Mouse (Mus musculus) neural tube, embryonic 15.5 days (tissue): ENCODE data around the gene Ltv1. TPM values are rescaled to one million over a fixed set of nuclear protein-coding genes. Genes with fewer than 3 reads are reported as not detected.
"Not testable (repeated sequence)": the region's sequence is repeated elsewhere in the genome, so short reads cannot be mapped to it uniquely, and the experiment has no call there.

Experiments used
- ATAC-seq: fragments of 200-750 bp; cut with Nextera tagmentation; 2 replicates; pipeline ENCODE4 v1.8.0; 2017; ENCODE audit warnings: mild to moderate bottlenecking, moderate TSS enrichment, moderate library complexity; ENCODE audit not compliant: low FRiP score
- H3K27ac ChIP-seq: fragments of 300-500 bp; sonication (generic); replicated peaks from 2 replicates; pipeline ENCODE4 v1.5.1; 2015; ENCODE audit warnings: mild to moderate bottlenecking, inconsistent platforms
- H3K27me3 ChIP-seq: fragments of 300-500 bp; sonication (generic); replicated peaks from 2 replicates; pipeline ENCODE4 v1.6.1; 2015; ENCODE audit warnings: inconsistent platforms
- H3K36me3 ChIP-seq: fragments of 300-500 bp; sonication (generic); 2 replicates; pipeline ENCODE4 v1.6.1; 2015; ENCODE audit warnings: inconsistent platforms
- H3K4me1 ChIP-seq: fragments of 300-500 bp; sonication (generic); 2 replicates; pipeline ENCODE4 v1.6.1; 2015; ENCODE audit warnings: inconsistent platforms
- H3K4me2 ChIP-seq: fragments of 300-500 bp; sonication (generic); 2 replicates; pipeline ENCODE4 v1.6.1; 2015; ENCODE audit warnings: inconsistent platforms, mild to moderate bottlenecking, moderate library complexity
- H3K4me3 ChIP-seq: fragments of 300-500 bp; sonication (generic); replicated peaks from 2 replicates; pipeline ENCODE4 v1.5.1; 2015; ENCODE audit warnings: mild to moderate bottlenecking, inconsistent platforms
- H3K9ac ChIP-seq: fragments of 300-500 bp; sonication (generic); replicated peaks from 2 replicates; pipeline ENCODE4 v1.6.1; 2015; ENCODE audit warnings: mild to moderate bottlenecking, inconsistent platforms
- H3K9me3 ChIP-seq: fragments of 300-500 bp; sonication (generic); replicated peaks from 2 replicates; pipeline ENCODE4 v1.6.1; 2016; ENCODE audit warnings: inconsistent platforms
- WGBS: fragments of 180-500 bp; shearing (Covaris S2); methylation state at CpG from one replicate; pipeline ENCODE4 v1.1.7; 2015; ENCODE audit warnings: mixed read lengths; 5-methylcytosine and 5-hydroxymethylcytosine counted together
- polyA plus RNA-seq: library from polyadenylated mRNA; unstranded; fragments of >200 nt; fragmentation: Nextera tagmentation; extraction: Ambion mirVana; gene quantifications from 2 replicates; pipeline ENCODE4 v1.2.1, GENCODE M21; 2015

The Ltv1 gene
- polyA plus RNA-seq, 1 experiment from 2014 or later: 32.5 TPM

DNA sequence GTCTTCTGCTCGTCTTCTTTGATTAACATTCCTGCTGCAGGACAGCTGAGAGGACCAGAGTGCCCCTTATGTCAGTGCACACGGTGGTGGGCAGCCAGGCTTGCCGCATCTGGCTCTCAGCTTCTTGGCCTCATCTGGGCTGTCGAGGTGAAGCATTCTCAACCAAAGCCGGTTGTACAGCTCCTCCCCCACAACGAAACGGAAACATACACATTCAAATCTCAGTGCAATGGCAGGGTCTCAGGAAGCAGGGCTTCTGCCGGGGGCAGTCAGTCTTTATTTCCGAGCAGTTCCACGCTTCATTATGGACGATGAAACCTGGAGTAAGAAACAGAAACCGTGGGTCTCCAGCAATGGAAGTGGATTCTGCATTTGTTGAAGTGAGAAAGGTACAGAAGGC lies 21.0 kb upstream of the Ltv1 start:
- Histone ChIP-seq H3K4me2 (no peak overlapping the region), H3K9me3 (no peaks in the 10 kb centered on the region), H3K9ac (no peak overlapping the region), H3K36me3 (no peaks in the 10 kb centered on the region), H3K4me1 (no peaks in the 10 kb centered on the region), H3K27ac (no peak overlapping the region), H3K4me3 (no peak overlapping the region), H3K27me3 (no peaks in the 10 kb centered on the region)
- 86% methylated on average over 12 of the region's 12 CpGs for WGBS
- no peak for ATAC-seq

- WGBS: 85% methylated on average over 6 of the region's 6 CpGs
- Histone ChIP-seq H3K9me3 (no peaks in the 10 kb centered on the region), H3K27me3 (no peaks in the 10 kb centered on the region), H3K27ac (no peak overlapping the region), H3K4me2 (no peak overlapping the region), H3K36me3 (no peaks in the 10 kb centered on the region), H3K9ac (no peak overlapping the region), H3K4me1 (no peaks in the 10 kb centered on the region), H3K4me3 (no peak overlapping the region)
- no peak for ATAC-seq
These were observed 19.9 kb upstream of the Ltv1 start for GRCm38 (mm10) chr10:13212829-13213228.

DNA sequence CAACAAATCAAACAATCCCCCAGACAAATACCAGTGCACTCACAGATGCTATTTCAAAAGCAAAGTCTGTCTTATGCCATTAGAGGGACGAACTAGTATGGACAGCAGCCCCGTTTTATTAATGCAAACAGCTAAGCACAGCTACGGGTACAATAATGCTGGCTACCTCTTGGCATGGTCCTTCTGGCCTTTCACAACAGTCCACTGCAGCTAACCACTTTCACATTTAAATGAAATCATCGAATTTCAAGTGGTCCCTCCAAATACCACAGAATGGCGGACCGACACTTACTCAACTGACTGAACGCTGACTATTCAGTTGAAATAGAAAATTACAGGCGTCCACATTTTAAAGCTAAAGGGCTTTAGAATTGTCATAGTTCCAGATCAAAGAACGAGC lies 19.4 kb upstream of the Ltv1 start:
- WGBS: 76% methylated on average over 9 of the region's 9 CpGs
- Histone ChIP-seq H3K9ac (no peak overlapping the region), H3K36me3 (no peaks in the 10 kb centered on the region), H3K27ac (no peak overlapping the region), H3K4me2 (no peak overlapping the region), H3K27me3 (no peaks in the 10 kb centered on the region), H3K4me3 (no peak overlapping the region), H3K4me1 (no peaks in the 10 kb centered on the region), H3K9me3 (no peaks in the 10 kb centered on the region)
- ATAC-seq: no peak

- WGBS: 69% methylated on average over 8 of the region's 8 CpGs
- Histone ChIP-seq H3K36me3 (no peaks in the 10 kb centered on the region), H3K4me1 (no peaks in the 10 kb centered on the region), H3K27me3 (no peaks in the 10 kb centered on the region), H3K4me3 (no peak overlapping the region), H3K4me2 (no peak overlapping the region), H3K9me3 (no peaks in the 10 kb centered on the region), H3K9ac (no peak overlapping the region), H3K27ac (no peak overlapping the region)
- no peak for ATAC-seq
These were observed 17.1 kb upstream of the Ltv1 start for GRCm38 (mm10) chr10:13209930-13210637.

- Histone ChIP-seq H3K9me3 (no peaks in the 10 kb centered on the region), H3K27me3 (no peaks in the 10 kb centered on the region), H3K4me1 (no peaks in the 10 kb centered on the region), H3K36me3 (no peaks in the 10 kb centered on the region), H3K4me2 (no peak overlapping the region), H3K9ac (no peak overlapping the region), H3K4me3 (no peak overlapping the region), H3K27ac (no peak overlapping the region)
- ATAC-seq: no peak
- WGBS: 60% methylated on average over 3 of the region's 3 CpGs
These were observed 16.5 kb upstream of the Ltv1 start for GRCm38 (mm10) chr10:13209506-13209905.

DNA sequence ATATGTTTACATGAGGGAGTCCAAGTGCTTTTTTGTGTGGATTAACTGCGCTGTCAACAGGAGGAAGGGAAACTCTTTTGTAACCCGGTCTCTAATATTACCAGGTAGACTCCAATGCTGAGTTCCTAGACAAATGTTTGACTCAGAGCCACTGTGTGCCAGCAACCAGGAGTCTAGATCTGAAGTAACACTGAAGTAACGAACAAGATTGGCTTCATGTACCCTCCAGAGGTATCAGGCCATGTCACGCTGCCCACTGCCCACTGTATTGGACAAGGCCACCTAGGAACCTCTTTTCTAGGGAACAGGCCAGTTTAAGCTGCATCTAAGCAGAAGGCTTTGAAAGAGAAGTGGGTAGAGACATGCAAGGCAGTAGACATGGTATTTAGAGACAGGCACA lies 16.1 kb upstream of the Ltv1 start:
- Histone ChIP-seq H3K9ac (no peak overlapping the region), H3K4me2 (no peak overlapping the region), H3K27me3 (no peaks in the 10 kb centered on the region), H3K4me1 (no peaks in the 10 kb centered on the region), H3K9me3 (no peaks in the 10 kb centered on the region), H3K36me3 (no peaks in the 10 kb centered on the region), H3K27ac (no peak overlapping the region), H3K4me3 (no peak overlapping the region)
- ATAC-seq: no peak
- WGBS: 94% methylated on average over 4 of the region's 4 CpGs

- H3K4me2 ChIP-seq: no peak overlapping the region
- H3K9me3 ChIP-seq: no peaks in the 10 kb centered on the region
- WGBS: 96% methylated on average over 6 of the region's 6 CpGs
- H3K27ac ChIP-seq: no peak overlapping the region
- no peak overlapping the region for H3K4me3 ChIP-seq
- no peak for ATAC-seq
- no peaks in the 10 kb centered on the region for H3K27me3 ChIP-seq
- H3K9ac ChIP-seq: no peak overlapping the region
- no peaks in the 10 kb centered on the region for H3K4me1 ChIP-seq
- no peaks in the 10 kb centered on the region for H3K36me3 ChIP-seq
These were observed 8.8 kb upstream of the Ltv1 start for GRCm38 (mm10) chr10:13201741-13202293.

DNA sequence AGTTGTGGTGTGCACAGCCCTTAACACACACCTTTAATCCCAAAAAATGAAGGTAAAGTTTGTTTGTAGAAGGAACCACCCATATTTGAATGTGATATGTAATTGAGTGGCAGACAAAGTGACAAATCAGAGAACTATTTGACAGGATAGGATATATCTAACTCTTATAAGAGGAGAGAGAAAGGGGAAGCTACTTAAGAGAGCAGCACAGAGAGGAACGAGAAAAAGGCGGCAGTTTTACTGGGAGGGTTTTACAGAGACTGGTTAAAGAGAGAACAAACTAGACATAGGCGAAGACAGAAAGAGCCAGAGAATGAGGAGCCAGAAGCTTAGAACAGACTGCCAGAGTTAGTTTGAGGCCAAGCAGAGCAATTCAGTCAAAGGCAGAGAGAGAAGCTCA lies 7.9 kb upstream of the Ltv1 start:
- no peak overlapping the region for H3K9ac ChIP-seq
- no peak for ATAC-seq
- H3K4me3 ChIP-seq: no peak overlapping the region
- no peaks in the 10 kb centered on the region for H3K4me1 ChIP-seq
- no peaks in the 10 kb centered on the region for H3K36me3 ChIP-seq
- H3K4me2 ChIP-seq: no peak overlapping the region
- no peaks in the 10 kb centered on the region for H3K27me3 ChIP-seq
- H3K27ac ChIP-seq: no peak overlapping the region
- 94% methylated on average over 3 of the region's 3 CpGs for WGBS
- no peaks in the 10 kb centered on the region for H3K9me3 ChIP-seq

GRCm38 (mm10) chr10:13199234-13199633 lies 6.3 kb upstream of the Ltv1 start:
- 92% methylated on average over 1 of the region's 1 CpGs for WGBS
- H3K27ac ChIP-seq: no peak overlapping the region

GRCm38 (mm10) chr10:13196872-13197507 lies 4.0 kb upstream of the Ltv1 start:
- H3K9ac ChIP-seq: no peak overlapping the region
- no peak overlapping the region for H3K4me2 ChIP-seq
- H3K27ac ChIP-seq: no peak overlapping the region
- no peaks in the 10 kb centered on the region for H3K27me3 ChIP-seq
- H3K9me3 ChIP-seq: no peaks in the 10 kb centered on the region
- no peaks in the 10 kb centered on the region for H3K36me3 ChIP-seq
- no peak overlapping the region for H3K4me3 ChIP-seq
- no peak for ATAC-seq
- peaks cover 5% of the 10 kb centered on the region for H3K4me1 ChIP-seq
- 83% methylated on average over 8 of the region's 8 CpGs for WGBS

More at GRCm38 (mm10) chr10:13199234-13199633, 6.3 kb upstream of the Ltv1 start:
- Histone ChIP-seq H3K27me3 (no peaks in the 10 kb centered on the region), H3K9ac (no peak overlapping the region), H3K36me3 (no peaks in the 10 kb centered on the region), H3K4me1 (no peaks in the 10 kb centered on the region), H3K4me2 (no peak overlapping the region), H3K9me3 (no peaks in the 10 kb centered on the region), H3K4me3 (no peak overlapping the region)
- no peak for ATAC-seq

GRCm38 (mm10) chr10:13193496-13193895 lies 528 bp upstream of the Ltv1 start:
- not testable (repeated sequence) for H3K27me3 ChIP-seq, H3K36me3 ChIP-seq, H3K9ac ChIP-seq, H3K4me1 ChIP-seq, H3K27ac ChIP-seq, H3K9me3 ChIP-seq
- peak overlapping the region; percentile 99 for H3K4me3 ChIP-seq
- 86% methylated on average over 7 of the region's 7 CpGs for WGBS
- 0 out of 2 replicates have a peak, but pooled peaks have one; percentile 7 for ATAC-seq
- peak overlapping the region; percentile 71 for H3K4me2 ChIP-seq

DNA sequence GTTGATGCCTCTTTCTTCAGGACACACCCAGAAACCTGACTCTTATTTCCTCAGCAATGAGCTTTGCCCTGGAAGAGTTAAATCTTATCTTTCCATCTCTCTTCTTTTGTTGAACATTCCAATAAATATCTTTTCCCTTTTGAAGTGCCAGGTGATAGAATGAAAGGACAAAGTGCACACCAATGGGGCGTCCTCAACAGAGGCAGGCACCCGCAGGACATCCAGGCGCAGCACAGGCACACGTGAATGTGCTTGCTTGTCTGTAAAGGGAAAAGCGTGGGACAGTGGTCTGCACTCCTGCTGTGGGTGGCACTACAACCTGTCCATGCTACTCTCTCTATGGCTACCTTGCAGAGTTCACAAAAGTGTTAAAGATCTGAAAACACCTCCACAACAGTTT lies 3.1 kb downstream of the Ltv1 start:
- Histone ChIP-seq H3K9ac (no peak overlapping the region), H3K9me3 (no peaks in the 10 kb centered on the region), H3K4me2 (no peak overlapping the region), H3K27ac (no peak overlapping the region), H3K4me3 (no peak overlapping the region), H3K27me3 (no peaks in the 10 kb centered on the region), H3K4me1 (peaks cover 7% of the 10 kb centered on the region), H3K36me3 (peaks cover 39% of the 10 kb centered on the region)
- WGBS: 82% methylated on average over 5 of the region's 5 CpGs
- no peak for ATAC-seq
